Mouse (Mus musculus): ENCODE results near the gene Dusp12.

- TF ChIP-seq CTCF (IDR thresholded peaks at IDR 0.05; ENCODE audit: borderline replicate concordance, insufficient read depth, low read depth, low read length) (no peak), POLR2A (IDR thresholded peaks at IDR 0.05; ENCODE audit: borderline replicate concordance, insufficient read depth, low read length) (no peak)
These were observed 28.0 kb downstream of the Dusp12 start for GRCm38 (mm10) chr1:170857369-170857768.

All from cerebellum, adult 2 months (tissue).